Mouse (Mus musculus) urinary bladder, postnatal 0 days (tissue): Measurements from ENCODE around the gene Smim4. TPM values are rescaled to one million over a fixed set of nuclear protein-coding genes. Genes with fewer than 3 reads are reported as not detected.

Experiments used
- polyA plus RNA-seq: library from polyadenylated mRNA; unstranded; fragments of >200 nt; fragmentation: Nextera tagmentation; extraction: Ambion mirVana; gene quantifications from 2 replicates; pipeline ENCODE4 v1.2.1, GENCODE M21; 2015

Gene Smim4
- 56.9 and 62.9 TPM in 2 replicates for polyA plus RNA-seq

GRCm38 (mm10) chr14:31128826-31129219, at the start of gene Smim4:
Smim4 (minus strand) TSS chr14:31128956.

GRCm38 (mm10) chr14:31168425-31168824, 39.7 kb upstream of the Smim4 start, which contains the start of gene Stab1:
Stab1 (minus strand) TSS chr14:31168641.

GRCm38 (mm10) chr14:31130236-31131220, 1.8 kb upstream of the Smim4 start, which contains the start of gene Nt5dc2:
Nt5dc2 (plus strand) TSS chr14:31131053.

Other genes starting within 250 kb of the Smim4 start
- 72.9 and 73.3 TPM in 2 replicates for gene Mustn1, start 249.8 kb downstream of the Smim4 start, polyA plus RNA-seq
- 0.50 and 0.95 TPM in 2 replicates for gene Itih4, start 242.5 kb downstream of the Smim4 start, polyA plus RNA-seq
- gene Itih3, start 205.2 kb downstream of the Smim4 start, polyA plus RNA-seq: 1.9 and 3.1 TPM in 2 replicates
- gene Itih1, start 185.7 kb downstream of the Smim4 start, polyA plus RNA-seq: 0.17 TPM in 1 of 2 replicates, not detected in the other
- 4.8 and 4.9 TPM in 2 replicates for gene Nek4, start 177.6 kb downstream of the Smim4 start, polyA plus RNA-seq
- 40.3 and 49.5 TPM in 2 replicates for gene Glt8d1, start 127.6 kb downstream of the Smim4 start, polyA plus RNA-seq
- gene Spcs1, start 127.3 kb downstream of the Smim4 start, polyA plus RNA-seq: 525 and 564 TPM in 2 replicates
- 67.0 and 78.1 TPM in 2 replicates for gene Pbrm1, start 109.8 kb downstream of the Smim4 start, polyA plus RNA-seq
- gene Gnl3, start 109.8 kb downstream of the Smim4 start, polyA plus RNA-seq: 63.5 and 68.1 TPM in 2 replicates
- gene Nt5dc2, start 2.1 kb upstream of the Smim4 start, polyA plus RNA-seq: 51.1 and 53.6 TPM in 2 replicates
- 29.5 and 44.3 TPM in 2 replicates for gene Stab1, start 39.7 kb upstream of the Smim4 start, polyA plus RNA-seq
- 15.4 and 16.1 TPM in 2 replicates for gene Tnnc1, start 79.4 kb upstream of the Smim4 start, polyA plus RNA-seq
- 175 TPM in 2 replicates for gene Nisch, start 88.0 kb upstream of the Smim4 start, polyA plus RNA-seq
- gene Sema3g, start 88.9 kb upstream of the Smim4 start, polyA plus RNA-seq: 0.46 and 0.54 TPM in 2 replicates
- 12.6 and 13.1 TPM in 2 replicates for gene Phf7, start 122.4 kb upstream of the Smim4 start, polyA plus RNA-seq
- gene Bap1, start 122.5 kb upstream of the Smim4 start, polyA plus RNA-seq: 29.7 and 30.1 TPM in 2 replicates
- gene Dnah1, start 194.9 kb upstream of the Smim4 start, polyA plus RNA-seq: 1.5 and 1.7 TPM in 2 replicates
- 25.9 and 26.1 TPM in 2 replicates for gene Capn7, start 207.7 kb upstream of the Smim4 start, polyA plus RNA-seq